Mouse (Mus musculus) gastrocnemius, postnatal 36 days (tissue): ENCODE measurements around the gene Tfap2c. TPM values are rescaled to one million over a fixed set of nuclear protein-coding genes. Genes with fewer than 3 reads are reported as not detected.

Source experiments
- DNase-seq, 2 experiments: peaks; one replicate each; pipeline ENCODE4 v3.0.0; 2022
- intact Hi-C: fragments of 180-260 bp; cut with DNase I; formaldehyde crosslinking; loops from one replicate; pipeline ENCODE4 v1.15.1; 2025
- long read RNA-seq, 2 experiments: library from polyadenylated mRNA; stranded (forward); transcript quantifications; one replicate each; pipeline ENCODE4 v2.0.0; 2021
- total RNA-seq, 2 experiments: library from RNA; stranded (reverse); gene quantifications; 2 replicates each; pipeline ENCODE4 v1.2.3; 2021

The Tfap2c gene
- total RNA-seq: not detected
- long read RNA-seq, experiment 1: 0 reads
- long read RNA-seq, experiment 2: 0 reads

GRCm38 (mm10) chr2:172549371-172550155 lies at the start of gene Tfap2c:
Tfap2c (plus strand) TSS chr2:172549593.
- no peak for DNase-seq
- intact Hi-C loops: loop anchor here (2.0 kb wide), 1 partner anchor 223 kb away; no protein-coding TSS in a partner anchor

- intact Hi-C loops: loop anchor here (2.0 to 10.0 kb wide), 3 partner anchors 20 to 276 kb away; no protein-coding TSS in a partner anchor
- DNase-seq: no peak
Observed at GRCm38 (mm10) chr2:172500752-172501316, 48.6 kb upstream of the Tfap2c start.

GRCm38 (mm10) chr2:172501341-172501740 lies 48.1 kb upstream of the Tfap2c start:
- no peak for DNase-seq
- intact Hi-C loops: loop anchor here (2.0 to 10.0 kb wide), 3 partner anchors 21 to 277 kb away; no protein-coding TSS in a partner anchor

- DNase-seq: no peak
- intact Hi-C loops: loop anchor here (5.0 to 10.0 kb wide), 2 partner anchors 120 to 277 kb away; no protein-coding TSS in a partner anchor
Observed at GRCm38 (mm10) chr2:172502168-172502567, 47.2 kb upstream of the Tfap2c start.

- intact Hi-C loops: loop anchor here (10.0 kb wide), 1 partner anchor 281 kb away; no protein-coding TSS in a partner anchor
Observed at GRCm38 (mm10) chr2:172506121-172506520, 43.3 kb upstream of the Tfap2c start.

GRCm38 (mm10) chr2:172510056-172510712 lies 39.2 kb upstream of the Tfap2c start:
- intact Hi-C loops: no loop called here
- DNase-seq: no peak

More at GRCm38 (mm10) chr2:172506121-172506520, 43.3 kb upstream of the Tfap2c start:
- DNase-seq: no peak

GRCm38 (mm10) chr2:172510899-172511298 lies 38.5 kb upstream of the Tfap2c start:
- intact Hi-C loops: no loop called here
- no peak for DNase-seq

GRCm38 (mm10) chr2:172516407-172516992 lies 32.9 kb upstream of the Tfap2c start:
- DNase-seq: no peak
- intact Hi-C loops: no loop called here

- DNase-seq: no peak
- intact Hi-C loops: no loop called here
Observed at GRCm38 (mm10) chr2:172520616-172521371, 28.6 kb upstream of the Tfap2c start.

- DNase-seq: no peak
- intact Hi-C loops: no loop called here
Observed at GRCm38 (mm10) chr2:172522528-172522927, 26.9 kb upstream of the Tfap2c start.

GRCm38 (mm10) chr2:172527175-172527574 lies 22.2 kb upstream of the Tfap2c start:
- intact Hi-C loops: no loop called here
- DNase-seq: no peak

GRCm38 (mm10) chr2:172543987-172544386 lies 5.4 kb upstream of the Tfap2c start:
- intact Hi-C loops: no loop called here
- no peak for DNase-seq

- DNase-seq: no peak
- intact Hi-C loops: no loop called here
Observed at GRCm38 (mm10) chr2:172544601-172545127, 4.7 kb upstream of the Tfap2c start.

- intact Hi-C loops: no loop called here
- DNase-seq: no peak
Observed at GRCm38 (mm10) chr2:172545592-172546235, 3.7 kb upstream of the Tfap2c start.

- intact Hi-C loops: no loop called here
- DNase-seq: no peak
Observed at GRCm38 (mm10) chr2:172546551-172546950, 2.8 kb upstream of the Tfap2c start.

- no peak for DNase-seq
- intact Hi-C loops: no loop called here
Observed at GRCm38 (mm10) chr2:172547116-172547515, 2.3 kb upstream of the Tfap2c start.

GRCm38 (mm10) chr2:172547807-172548586 lies 1.4 kb upstream of the Tfap2c start:
- DNase-seq: no peak
- intact Hi-C loops: no loop called here

- intact Hi-C loops: no loop called here
- no peak for DNase-seq
Observed at GRCm38 (mm10) chr2:172548672-172549255, 629 bp upstream of the Tfap2c start.
